Mouse (Mus musculus) gastrocnemius, adult 2 months (tissue): ENCODE data around the gene Aldh18a1. TPM values are rescaled to one million over a fixed set of nuclear protein-coding genes. Genes with fewer than 3 reads are reported as not detected.
A peak's percentile ranks its signal among the peaks of the same experiment; 100 is the strongest.
"Not testable (repeated sequence)": the region's sequence is repeated elsewhere in the genome, so short reads cannot be mapped to it uniquely, and the experiment has no call there.

Experiments used
- DNase-seq: peaks from one replicate; pipeline ENCODE4 v3.0.0; 2022
- H3K27ac ChIP-seq: fragments of 200-600 bp; 2 replicates; pipeline ENCODE4 v1.8.1; 2022; ENCODE audit warnings: mild to moderate bottlenecking
- H3K4me3 ChIP-seq: fragments of 200-600 bp; 2 replicates; pipeline ENCODE4 v1.8.1; 2022; ENCODE audit warnings: mild to moderate bottlenecking, moderate library complexity
- CTCF ChIP-seq: fragments of 200-600 bp; IDR thresholded peaks from 2 replicates; pipeline ENCODE4 v1.8.1; 2022; ENCODE audit warnings: antibody characterized with exemption, mild to moderate bottlenecking, moderate library complexity
- intact Hi-C: fragments of 180-260 bp; cut with DNase I; formaldehyde crosslinking; loops from one replicate; pipeline ENCODE4 v1.15.1; 2025
- total RNA-seq, 2 experiments: library from RNA; stranded (reverse); gene quantifications; 2 replicates each; pipeline ENCODE4 v1.2.3; 2021

The Aldh18a1 gene
- total RNA-seq, 2 experiments from 2014 or later, result 3.5 to 5.0 TPM

DNA sequence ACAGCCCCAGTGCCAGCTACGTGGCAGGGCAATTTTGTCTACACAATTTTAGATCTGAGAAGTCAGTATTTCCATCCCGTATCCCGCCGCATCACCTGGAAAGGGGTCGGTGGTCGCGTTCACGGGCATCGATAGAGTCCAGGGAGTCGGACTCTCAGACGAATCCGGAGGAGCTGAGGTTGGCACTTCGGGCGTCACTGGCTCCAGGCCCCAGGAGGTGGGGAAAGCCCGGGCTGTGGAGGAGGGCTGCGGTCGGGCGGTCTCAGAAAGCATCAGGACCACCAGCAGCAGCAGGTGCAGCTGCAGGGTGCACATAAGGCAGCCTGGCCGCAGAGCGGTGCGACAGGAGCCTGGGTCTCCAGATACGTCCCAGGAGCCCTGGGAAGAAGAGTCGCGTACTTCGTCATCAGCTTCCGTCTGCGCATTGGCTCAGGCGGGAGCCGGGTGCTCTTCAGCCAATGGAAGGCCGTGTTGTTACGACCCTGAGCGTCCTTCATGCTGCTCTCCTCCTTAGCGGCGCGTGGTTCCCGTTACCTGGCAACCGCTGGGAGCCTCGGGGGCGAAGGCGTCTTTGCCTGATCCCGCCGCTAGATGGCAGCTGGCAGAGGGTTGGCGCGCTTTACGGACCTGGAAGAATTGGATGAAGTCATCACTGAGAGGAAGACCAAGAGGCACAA, 23.7 kb upstream of the Aldh18a1 start, which contains the start of the genes Tctn3 and Entpd1:
Gene Tctn3 (minus strand): TSS at position 404 of the 677 bp plus-strand sequence.
Gene Entpd1 (plus strand): TSS at position 537 of the 677 bp plus-strand sequence.
- Histone ChIP-seq H3K4me3 (peak within 1 kb of the TSS; percentile 89), H3K27ac (peak within 1 kb of the TSS; percentile 77)
- TF ChIP-seq CTCF, result peak; percentile 98; the same call in 1 of the 2 replicates
- intact Hi-C loops, result loop anchor here (1.0 to 5.0 kb wide), 2 partner anchors 110 to 220 kb away; partner anchors contain the start of gene Ccnj
- peak; percentile 98 for DNase-seq

DNA sequence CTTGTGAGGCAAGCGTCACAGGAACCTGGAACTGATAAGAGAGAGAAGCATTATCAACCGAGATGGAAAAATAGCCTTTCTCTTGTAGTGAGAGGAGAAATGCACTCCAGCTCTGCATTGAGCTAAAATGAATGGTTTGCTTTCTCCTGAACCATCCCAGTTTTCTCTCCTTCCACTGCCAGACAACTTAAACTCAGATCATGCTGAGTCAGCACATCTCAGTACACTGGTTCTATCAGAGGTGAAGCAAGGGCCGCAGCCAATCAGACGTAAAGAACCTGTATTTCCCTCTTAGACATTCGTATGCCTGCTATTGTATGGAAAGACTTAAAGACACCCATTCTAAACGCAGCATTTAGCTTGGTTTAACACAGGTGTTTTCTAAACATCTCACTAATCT, 19.4 kb upstream of the Aldh18a1 start:
- intact Hi-C loops, result no loop called here
- TF ChIP-seq CTCF, result no peak
- no peak overlapping the region for H3K4me3 ChIP-seq
- no peak overlapping the region for H3K27ac ChIP-seq
- no peak for DNase-seq

DNA sequence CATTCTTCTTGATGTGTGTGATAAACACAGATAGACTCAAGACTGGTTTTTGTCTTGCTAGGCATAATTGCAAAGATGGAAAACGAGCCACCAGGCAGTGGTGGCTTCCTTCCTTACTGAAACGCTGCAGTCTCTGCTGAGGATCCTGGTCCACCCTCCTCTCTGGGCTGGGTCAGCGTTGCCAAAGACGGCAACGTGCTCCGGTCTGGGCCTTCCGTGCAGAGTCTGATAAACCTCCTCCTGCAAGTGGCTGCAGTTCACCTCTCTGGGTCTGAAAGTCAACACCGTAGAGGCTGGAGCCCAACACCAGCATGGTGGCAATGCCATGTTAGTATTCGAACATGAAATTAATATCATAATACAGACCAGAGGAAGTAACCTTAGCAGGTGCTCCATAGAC, 16.9 kb upstream of the Aldh18a1 start:
- no peak overlapping the region for H3K4me3 ChIP-seq
- intact Hi-C loops, result no loop called here

DNA sequence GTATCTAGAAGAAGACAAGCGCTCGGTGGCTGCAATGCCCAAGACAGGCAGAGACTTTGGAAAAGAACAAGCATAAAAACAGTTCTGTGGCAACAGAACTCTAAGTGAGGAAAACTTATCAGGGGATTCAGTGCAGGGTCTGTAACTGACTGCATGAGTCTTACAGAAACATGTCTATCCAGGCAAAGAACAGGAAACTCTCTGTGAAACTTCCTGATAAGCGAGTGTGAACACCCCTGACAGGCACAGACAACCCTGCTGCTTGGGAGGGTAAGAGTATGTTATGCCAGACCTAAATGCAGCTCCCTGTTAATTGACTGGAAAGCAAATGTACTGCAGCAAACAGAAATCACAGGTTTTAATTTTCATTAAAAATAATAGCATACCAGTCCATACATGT, 13.6 kb upstream of the Aldh18a1 start:
- no peak for TF ChIP-seq CTCF
- H3K4me3 ChIP-seq, result no peak overlapping the region
- intact Hi-C loops, result no loop called here
- no peak overlapping the region for H3K27ac ChIP-seq
- no peak for DNase-seq

More for the DNA sequence above, 16.9 kb upstream of the Aldh18a1 start:
- no peak overlapping the region for H3K27ac ChIP-seq
- no peak for TF ChIP-seq CTCF
- DNase-seq, result no peak

DNA sequence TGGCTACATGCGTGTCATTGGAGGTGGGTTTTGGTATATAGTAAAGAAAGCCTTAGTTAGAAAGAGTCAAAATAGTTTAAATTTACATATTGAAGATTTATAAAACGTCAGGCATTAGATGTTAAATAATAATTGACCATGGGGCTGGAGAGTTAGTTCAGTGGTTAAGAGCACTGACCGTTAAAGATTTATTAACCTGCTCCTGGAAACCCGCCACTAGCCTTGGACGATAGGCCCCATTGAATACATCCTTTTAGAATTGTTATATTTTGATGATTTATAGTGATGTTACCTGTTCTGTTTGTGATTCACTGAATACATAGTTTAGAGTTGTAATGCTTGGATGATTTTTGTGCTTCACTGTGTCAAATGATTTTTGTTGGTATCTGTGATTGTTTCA, 12.6 kb upstream of the Aldh18a1 start:
- H3K27ac ChIP-seq, H3K4me3 ChIP-seq, DNase-seq, intact Hi-C loops: not testable (repeated sequence)

DNA sequence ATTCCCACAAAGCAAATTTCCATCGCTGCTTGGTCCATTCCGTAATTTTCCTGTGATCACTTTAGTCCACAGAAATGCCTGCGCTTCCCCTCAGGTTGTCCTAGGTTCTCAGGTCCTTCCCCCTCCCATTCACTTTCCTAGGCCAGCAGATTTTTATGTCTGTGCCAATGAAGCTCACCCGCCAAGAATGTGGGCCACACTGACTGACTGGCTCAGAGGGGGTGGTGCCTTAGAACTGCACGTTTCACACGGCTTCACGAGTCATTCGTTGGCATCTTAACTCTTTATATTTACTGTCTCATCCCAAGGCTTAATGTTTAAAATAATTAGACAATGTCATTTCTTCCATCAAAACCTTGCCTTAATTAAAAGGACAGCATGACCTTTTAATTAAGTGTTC, 7.6 kb upstream of the Aldh18a1 start:
- no peak for TF ChIP-seq CTCF
- DNase-seq, result peak; percentile 26
- H3K27ac ChIP-seq, result no peak overlapping the region
- H3K4me3 ChIP-seq, result no peak overlapping the region
- intact Hi-C loops, result no loop called here

DNA sequence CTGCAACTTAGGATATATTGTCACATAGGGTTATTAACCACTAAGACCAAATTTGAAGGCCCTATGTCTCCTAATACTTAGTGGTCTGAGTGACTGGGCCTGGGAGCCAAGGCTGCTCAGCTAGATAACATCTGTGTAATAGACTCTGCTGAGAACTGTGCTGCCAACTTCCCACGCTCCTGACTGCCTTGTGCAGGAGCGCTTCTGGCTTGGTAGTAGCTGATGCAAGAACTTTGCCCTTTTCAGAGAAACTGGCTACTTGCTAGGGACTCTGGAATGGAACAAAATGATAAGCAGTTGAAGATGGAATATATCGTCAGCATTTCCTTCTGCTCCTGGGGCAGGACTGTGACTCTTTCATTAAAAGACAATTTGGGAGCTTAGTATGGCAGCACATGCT, 7.0 kb upstream of the Aldh18a1 start:
- intact Hi-C loops, result no loop called here
- no peak overlapping the region for H3K4me3 ChIP-seq
- TF ChIP-seq CTCF, result no peak
- no peak for DNase-seq
- H3K27ac ChIP-seq, result no peak overlapping the region

DNA sequence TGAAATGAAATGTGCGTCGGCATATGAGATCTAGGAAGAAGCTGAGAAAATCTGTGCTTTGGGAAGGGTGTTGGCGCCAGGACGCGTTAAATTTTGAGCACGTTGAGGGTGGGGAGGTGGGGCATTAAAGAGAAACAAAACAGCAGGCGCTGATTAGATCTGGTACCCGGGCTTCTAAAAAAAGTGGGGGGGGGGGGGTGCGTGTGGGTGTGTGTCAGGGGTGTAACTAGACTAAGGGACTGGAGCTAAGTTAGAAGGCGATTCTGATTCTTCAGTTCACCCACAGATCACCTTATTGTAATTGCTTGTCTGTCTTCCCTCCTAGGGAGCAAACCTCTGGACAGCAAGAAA, 1.2 kb upstream of the Aldh18a1 start:
- peak overlapping the region; percentile 53 for H3K27ac ChIP-seq
- intact Hi-C loops, result no loop called here
- no peak for TF ChIP-seq CTCF
- no peak for DNase-seq
- peak overlapping the region; percentile 77 for H3K4me3 ChIP-seq

DNA sequence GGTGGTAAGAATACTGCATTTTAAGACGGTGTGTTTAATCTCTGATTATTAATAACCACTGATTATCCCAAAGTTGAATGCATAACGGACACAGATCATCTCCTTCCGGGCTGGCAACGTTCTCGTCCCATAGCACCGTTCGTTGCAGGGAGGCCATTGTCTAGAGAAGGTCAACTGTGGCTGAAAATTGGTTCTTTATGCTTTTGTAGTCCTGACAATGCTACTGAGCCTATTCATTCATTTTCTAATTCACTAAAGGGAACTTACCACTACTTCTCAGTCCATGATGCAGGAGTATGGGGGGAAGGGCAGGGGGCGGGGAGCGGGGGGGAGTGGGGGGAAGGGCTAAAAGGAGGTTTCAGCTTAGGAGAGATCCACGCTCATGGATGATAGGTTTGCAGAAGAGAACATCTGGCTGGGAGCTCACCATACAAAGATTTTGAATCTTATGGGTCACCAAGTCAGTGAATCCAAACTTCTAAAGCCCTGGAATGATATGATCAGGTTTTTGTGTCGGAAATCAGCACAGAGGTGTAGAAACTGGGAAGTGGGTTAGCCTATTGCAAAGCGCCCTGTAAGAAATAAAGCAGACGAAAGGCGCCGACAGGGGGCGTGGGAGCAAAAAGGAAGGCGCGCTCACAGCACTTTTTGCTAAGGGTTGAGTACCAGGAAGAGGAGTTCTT, 725 bp upstream of the Aldh18a1 start:
- Histone ChIP-seq H3K27ac (peak overlapping the region; percentile 82), H3K4me3 (peak overlapping the region; percentile 77)
- DNase-seq, result peak; percentile 90
- intact Hi-C loops, result no loop called here
- TF ChIP-seq CTCF, result peak; percentile 81

DNA sequence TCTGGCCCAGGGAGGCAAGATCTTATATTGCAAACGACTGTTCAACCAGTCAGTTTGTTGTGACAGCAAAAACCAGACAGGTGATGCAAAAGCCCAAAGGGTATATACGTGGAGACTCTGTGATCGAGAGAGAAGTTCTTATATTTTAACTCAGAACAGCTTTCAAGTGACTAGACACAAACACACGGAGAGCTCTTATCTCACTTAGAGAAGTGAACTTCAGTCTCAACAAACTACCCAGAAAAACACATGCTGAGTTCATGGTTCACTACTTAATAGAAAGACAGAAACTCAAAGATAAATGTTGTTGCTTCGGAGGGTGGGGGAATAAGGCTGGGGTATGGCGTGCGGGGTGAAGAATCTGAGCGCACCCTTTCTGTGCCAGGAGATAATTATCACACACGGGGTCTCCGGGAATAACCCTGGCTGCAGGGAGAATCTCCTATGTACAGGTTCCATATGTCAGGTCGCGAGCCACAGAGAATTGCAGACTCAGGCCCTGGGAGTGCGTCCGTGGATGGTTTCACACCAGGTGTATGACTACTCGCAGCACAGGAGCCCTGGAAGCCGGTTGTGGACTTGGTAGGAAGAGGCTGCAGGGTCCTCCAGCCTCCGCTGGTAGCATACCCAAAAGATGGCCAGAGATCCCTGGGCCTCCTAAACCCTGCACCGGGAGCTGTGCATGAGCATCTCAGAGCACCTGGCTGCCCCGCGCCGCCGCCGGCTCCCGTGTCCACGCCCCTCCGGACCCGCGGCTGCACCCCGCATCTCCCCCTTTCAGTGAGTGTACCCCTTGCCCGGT, 571 bp downstream of the Aldh18a1 start:
- TF ChIP-seq CTCF, result no peak
- no peak for DNase-seq
- Histone ChIP-seq H3K27ac (peak overlapping the region; percentile 82), H3K4me3 (peak overlapping the region; percentile 77)
- intact Hi-C loops, result no loop called here

DNA sequence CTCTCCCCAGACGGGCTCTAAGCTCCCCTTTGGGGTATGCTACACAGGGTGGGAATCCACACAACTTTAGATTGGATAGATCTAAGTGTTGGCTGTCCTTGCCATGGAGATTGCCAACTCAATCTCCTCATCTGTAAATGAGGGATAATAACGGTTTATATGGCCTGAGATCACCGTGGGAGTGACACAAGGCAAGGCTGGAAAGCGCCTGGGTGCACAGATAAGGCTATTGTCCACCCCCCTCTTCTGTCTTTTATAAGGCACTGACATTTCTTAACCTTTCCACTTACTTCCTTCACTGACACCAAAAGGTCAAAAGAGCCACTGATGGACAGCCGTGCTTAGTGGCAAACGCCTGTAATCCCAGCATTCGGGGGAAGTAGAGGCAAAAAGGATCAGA, 1.4 kb downstream of the Aldh18a1 start:
- Histone ChIP-seq H3K4me3 (peak overlapping the region; percentile 77; the same call in 1 of the 2 replicates), H3K27ac (no peak overlapping the region)
- TF ChIP-seq CTCF, result no peak
- DNase-seq, result no peak
- intact Hi-C loops, result no loop called here

DNA sequence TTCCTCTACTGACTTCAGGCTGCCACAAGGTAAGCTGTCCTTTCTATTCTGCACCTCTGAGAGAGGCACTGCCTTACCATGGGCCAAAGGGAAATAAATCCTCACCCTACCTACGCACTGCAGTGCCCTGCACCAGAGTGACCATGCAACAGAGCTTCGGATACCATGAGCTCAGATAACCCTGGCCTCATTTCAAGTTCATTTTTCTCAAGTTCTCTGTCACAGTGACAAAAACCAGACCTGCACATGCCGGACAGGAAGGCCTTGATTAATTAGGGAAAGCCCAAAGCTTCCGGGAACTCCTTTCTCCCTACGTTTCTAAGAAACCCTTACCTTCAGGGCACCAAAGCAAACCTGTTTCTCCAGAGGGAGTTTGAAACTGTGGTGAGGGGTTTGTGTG, 6.6 kb downstream of the Aldh18a1 start:
- Histone ChIP-seq H3K27ac (no peak overlapping the region), H3K4me3 (no peak overlapping the region)
- no peak for TF ChIP-seq CTCF
- no peak for DNase-seq
- intact Hi-C loops, result no loop called here

DNA sequence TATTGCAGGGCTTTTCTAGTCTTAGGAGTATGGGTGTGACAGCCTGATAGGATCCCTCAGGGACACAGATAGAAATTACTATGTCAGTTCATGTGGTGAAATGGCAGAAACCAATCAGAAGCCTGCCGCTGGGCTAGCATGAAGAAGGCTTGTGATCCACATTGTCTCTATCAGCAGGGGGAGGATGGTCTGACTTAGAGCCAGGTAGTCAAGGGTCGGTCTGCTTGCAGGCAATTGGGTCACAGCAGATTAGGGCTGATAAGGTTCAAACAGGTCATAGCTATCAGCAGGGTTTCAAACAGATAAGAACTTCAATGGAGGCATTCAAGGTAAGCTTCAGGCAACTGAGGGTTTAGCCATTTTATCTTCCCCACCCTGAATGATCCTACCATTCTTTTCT, 7.4 kb downstream of the Aldh18a1 start:
- Histone ChIP-seq H3K27ac (no peak overlapping the region), H3K4me3 (no peak overlapping the region)
- no peak for TF ChIP-seq CTCF
- intact Hi-C loops, result no loop called here
- no peak for DNase-seq
